Mouse (Mus musculus) cortical plate, adult 2 months (tissue): ENCODE results near the gene Zfp239.

ENCODE experiments used
- CTCF ChIP-seq: fragments of 200-500 bp; IDR thresholded peaks from 2 replicates; pipeline ENCODE4 v1.5.1; 2011; ENCODE audit warnings: mild to moderate bottlenecking, control low read depth, low read length; ENCODE audit not compliant: insufficient read depth; ENCODE audit errors: extremely low read depth
- POLR2A ChIP-seq: fragments of 200-500 bp; IDR thresholded peaks from 2 replicates; pipeline ENCODE4 v1.6.1; 2011; ENCODE audit warnings: mild to moderate bottlenecking, low read length, control low read depth; ENCODE audit not compliant: insufficient read depth; ENCODE audit errors: extremely low read depth

DNA sequence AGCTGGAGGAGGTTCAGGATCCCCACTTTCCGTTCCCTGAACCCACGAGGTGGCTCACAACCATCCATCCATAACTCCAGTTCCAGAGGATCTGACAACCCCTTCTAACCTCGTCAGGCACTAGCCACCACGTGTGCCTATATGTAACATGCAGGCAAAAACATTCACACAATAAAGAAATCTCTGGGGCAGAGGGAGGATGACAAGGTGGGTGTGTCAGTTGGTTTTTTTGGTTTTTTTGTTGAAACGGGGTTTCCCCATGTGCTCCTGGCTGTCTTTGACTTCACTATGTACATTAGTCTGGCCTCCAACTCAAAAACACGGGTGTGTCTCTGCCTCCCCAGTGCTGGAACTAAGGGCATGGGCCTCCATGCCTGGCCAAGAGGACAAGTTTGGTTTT, 28.4 kb downstream of the Zfp239 start:
- TF ChIP-seq CTCF (no peak), POLR2A (no peak)
